Mouse (Mus musculus) forebrain, embryonic 16.5 days (tissue): ENCODE results near the gene Gucy1b2. TPM values are rescaled to one million over a fixed set of nuclear protein-coding genes. Genes with fewer than 3 reads are reported as not detected.

Experiments used
- polyA plus RNA-seq: library from polyadenylated mRNA; unstranded; fragments of >200 nt; fragmentation: Nextera tagmentation; extraction: Ambion mirVana; gene quantifications from 2 replicates; pipeline ENCODE4 v1.2.1, GENCODE M21; 2015

Gucy1b2 gene
- polyA plus RNA-seq, 1 experiment from 2014 or later: 2.7 TPM

Other genes with a start within 250 kb of the Gucy1b2 start
- 47.9 and 64.0 TPM in 2 replicates for gene Rnaseh2b, start 163.7 kb downstream of the Gucy1b2 start, polyA plus RNA-seq
- 21.0 and 21.3 TPM in 2 replicates for gene Dleu7, start 163.2 kb downstream of the Gucy1b2 start, polyA plus RNA-seq
- gene Fam124a, start 99.4 kb upstream of the Gucy1b2 start, polyA plus RNA-seq: 46.2 and 47.6 TPM in 2 replicates
- gene Gm4131, start 110.6 kb upstream of the Gucy1b2 start, polyA plus RNA-seq: 0.21 and 0.49 TPM in 2 replicates
- not detected in 2 replicates for gene Serpine3, start 207.4 kb upstream of the Gucy1b2 start, polyA plus RNA-seq